Mouse (Mus musculus) kidney, postnatal 0 days (tissue): ENCODE results near the gene Trim3. TPM values are rescaled to one million over a fixed set of nuclear protein-coding genes. Genes with fewer than 3 reads are reported as not detected.

Experiments
- ATAC-seq: fragments of 200-750 bp; cut with Nextera tagmentation; replicated peaks from 2 replicates; pipeline ENCODE4 v1.8.0; 2017; ENCODE audit warnings: low read depth, moderate number of reproducible peaks, moderate TSS enrichment, moderate library complexity; ENCODE audit not compliant: low FRiP score
- DNase-seq: peaks from one replicate; pipeline ENCODE4 v3.0.0-alpha.2; 2016; ENCODE audit warnings: low spot score
- H3K27ac ChIP-seq: fragments of 300-500 bp; sonication (generic); 2 replicates; pipeline ENCODE4 v1.5.1; 2014; ENCODE audit warnings: mild to moderate bottlenecking
- H3K27me3 ChIP-seq: fragments of 300-500 bp; sonication (generic); 2 replicates; pipeline ENCODE4 v1.6.1; 2014; ENCODE audit warnings: low read length, mixed read lengths; ENCODE audit not compliant: insufficient read depth
- H3K36me3 ChIP-seq: fragments of 300-500 bp; sonication (generic); 2 replicates; pipeline ENCODE4 v1.6.1; 2014; ENCODE audit warnings: low read length, mixed read lengths; ENCODE audit not compliant: insufficient read depth
- H3K4me1 ChIP-seq: fragments of 300-500 bp; sonication (generic); replicated peaks from 2 replicates; pipeline ENCODE4 v1.6.1; 2014; ENCODE audit warnings: antibody characterized with exemption, low read length, mixed read lengths; ENCODE audit not compliant: insufficient read depth
- H3K4me2 ChIP-seq: fragments of 300-500 bp; sonication (generic); 2 replicates; pipeline ENCODE4 v1.6.1; 2014; ENCODE audit warnings: mild to moderate bottlenecking, low read length, moderate library complexity, mixed read lengths
- H3K4me3 ChIP-seq: fragments of 300-500 bp; sonication (generic); replicated peaks from 2 replicates; pipeline ENCODE4 v1.5.1; 2014; ENCODE audit warnings: low read depth, low read length
- H3K9ac ChIP-seq: fragments of 300-500 bp; sonication (generic); 2 replicates; pipeline ENCODE4 v1.6.1; 2014; ENCODE audit warnings: low read depth, low read length
- H3K9me3 ChIP-seq: fragments of 300-500 bp; sonication (generic); replicated peaks from 2 replicates; pipeline ENCODE4 v1.6.1; 2016; ENCODE audit warnings: low read length, inconsistent platforms, mixed read lengths
- CTCF ChIP-seq: IDR thresholded peaks from 2 replicates; pipeline ENCODE4 v1.5.1; 2016; ENCODE audit warnings: antibody characterized with exemption, low read depth, mild to moderate bottlenecking, moderate library complexity
- WGBS: fragments of 180-500 bp; shearing (Covaris S2); extraction: QIAGEN DNeasy Blood & Tissue Kit; methylation state at CpG from one replicate; pipeline ENCODE4 v1.1.7; 2014; 5-methylcytosine and 5-hydroxymethylcytosine counted together
- polyA plus RNA-seq: library from polyadenylated mRNA; unstranded; fragments of >200 nt; fragmentation: Nextera tagmentation; extraction: Ambion mirVana; gene quantifications from 2 replicates; pipeline ENCODE4 v1.2.1, GENCODE M21; 2015

Trim3 gene
- polyA plus RNA-seq, 1 experiment from 2014 or later = 24.8 TPM

DNA sequence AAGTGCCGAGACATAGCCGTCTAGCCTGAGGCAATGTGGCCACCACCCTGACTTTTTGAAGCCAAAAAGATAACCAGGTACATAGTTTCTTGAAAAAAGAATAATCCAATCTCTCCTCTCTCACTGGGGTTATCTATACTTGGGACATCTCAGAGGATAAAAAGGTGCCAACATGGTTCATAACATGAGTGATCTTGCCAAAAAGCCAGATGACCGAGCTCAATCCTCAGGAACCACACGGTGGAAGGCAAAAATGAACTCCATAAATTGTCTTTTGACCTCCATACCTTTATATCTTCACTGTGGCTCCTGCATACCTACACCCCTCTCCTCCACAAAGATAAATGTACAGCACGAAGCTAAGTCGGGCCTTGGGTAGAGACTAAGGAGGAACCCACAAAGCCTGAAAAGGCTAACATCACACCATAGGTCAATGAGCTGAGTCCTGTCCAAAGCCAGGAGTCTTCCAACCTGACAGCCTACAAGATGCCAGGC is 55.9 kb downstream of the Trim3 start:
- peaks cover 9% of the 10 kb centered on the region; the same call in 1 of the 2 replicates for H3K36me3 ChIP-seq
- no peak for TF ChIP-seq CTCF
- WGBS = 95% methylated on average over 6 of the region's 6 CpGs
- H3K9ac ChIP-seq = no peak overlapping the region
- no peak for ATAC-seq
- H3K4me1 ChIP-seq = no peaks in the 10 kb centered on the region
- no peak overlapping the region for H3K4me3 ChIP-seq
- no peaks in the 10 kb centered on the region for H3K27me3 ChIP-seq
- no peak overlapping the region for H3K4me2 ChIP-seq
- no peak for DNase-seq
- no peak overlapping the region for H3K27ac ChIP-seq
- H3K9me3 ChIP-seq = no peaks in the 10 kb centered on the region

DNA sequence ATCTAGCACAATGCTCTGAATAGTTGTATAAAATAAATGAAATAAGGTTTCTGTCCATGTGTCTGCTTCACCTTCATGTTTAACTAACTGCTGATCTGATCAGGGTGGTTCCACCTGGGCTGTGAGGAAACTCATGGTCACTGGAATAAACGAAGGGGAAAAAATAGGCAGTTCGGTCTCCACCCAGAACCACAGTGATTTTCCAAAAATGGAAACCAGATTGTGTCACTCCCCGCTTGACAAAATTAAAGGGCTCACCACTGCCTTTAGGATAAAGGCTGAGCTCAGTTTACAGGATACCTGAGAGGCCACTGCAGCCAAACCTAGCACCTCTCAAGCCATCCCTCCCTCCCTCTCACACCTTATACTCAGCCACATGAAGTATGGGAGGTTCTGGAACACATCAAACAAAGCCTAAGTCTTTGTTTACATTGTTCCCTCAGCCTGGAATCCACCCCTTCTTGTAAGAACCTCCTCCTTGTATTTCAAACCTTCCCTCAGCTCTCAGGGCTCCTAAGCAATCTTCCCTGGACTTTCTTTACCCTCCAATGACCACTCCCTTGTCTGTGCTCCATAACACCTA is 57.1 kb downstream of the Trim3 start:
- DNase-seq (no peak), ATAC-seq (no peak)
- Histone ChIP-seq H3K4me3 (no peak overlapping the region), H3K4me2 (no peak overlapping the region), H3K9me3 (no peaks in the 10 kb centered on the region), H3K36me3 (peaks cover 9% of the 10 kb centered on the region; the same call in 1 of the 2 replicates), H3K4me1 (no peaks in the 10 kb centered on the region), H3K9ac (no peak overlapping the region), H3K27ac (no peak overlapping the region), H3K27me3 (no peaks in the 10 kb centered on the region)
- TF ChIP-seq CTCF = no peak
- WGBS = 71% methylated on average over 3 of the region's 3 CpGs

DNA sequence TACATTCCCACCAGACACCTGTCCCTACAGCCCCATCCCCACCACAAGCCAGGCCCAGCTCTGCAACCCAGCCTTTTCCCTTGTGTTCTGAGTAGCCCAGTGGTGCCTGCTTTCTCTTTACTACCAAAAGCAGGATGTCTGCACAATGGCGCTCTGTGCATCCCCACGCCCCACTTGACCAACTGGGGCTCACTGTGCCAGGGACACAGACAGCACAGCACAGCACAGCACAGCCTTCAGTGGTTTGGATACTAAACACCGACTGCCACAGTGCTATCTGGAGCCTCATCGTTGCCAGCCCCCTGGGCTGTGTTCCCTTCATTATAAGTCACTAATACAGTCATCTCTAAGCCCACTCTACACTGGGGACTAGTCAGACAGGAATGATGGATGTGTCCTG is 58.8 kb downstream of the Trim3 start:
- H3K4me2 ChIP-seq = no peak overlapping the region
- WGBS = 87% methylated on average over 4 of the region's 4 CpGs
- DNase-seq (no peak), ATAC-seq (no peak)
- H3K36me3 ChIP-seq = peaks cover 9% of the 10 kb centered on the region; the same call in 1 of the 2 replicates
- H3K27ac ChIP-seq = no peak overlapping the region
- no peak overlapping the region for H3K9ac ChIP-seq
- H3K4me3 ChIP-seq = no peak overlapping the region
- H3K27me3 ChIP-seq = no peaks in the 10 kb centered on the region
- H3K9me3 ChIP-seq = no peaks in the 10 kb centered on the region
- no peaks in the 10 kb centered on the region for H3K4me1 ChIP-seq
- TF ChIP-seq CTCF = no peak

DNA sequence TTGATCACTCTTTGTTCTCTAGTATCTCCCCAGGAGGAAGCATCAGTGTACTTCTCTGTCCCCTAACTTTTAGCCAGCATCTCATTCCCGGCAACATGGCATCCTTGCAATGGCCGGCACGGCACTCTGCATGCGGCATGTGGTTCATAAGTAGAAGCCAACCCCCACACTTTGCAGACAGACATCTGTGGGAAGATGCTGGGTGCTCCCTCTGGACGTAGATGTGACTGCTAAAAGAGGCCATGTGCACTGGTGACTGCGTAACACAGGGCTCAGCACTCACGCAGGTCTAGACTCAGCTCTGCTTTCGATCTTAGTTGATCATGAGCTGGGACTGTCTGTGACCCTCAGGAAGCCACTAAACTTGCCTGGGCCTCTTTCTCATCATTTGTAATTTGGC is 60.4 kb downstream of the Trim3 start:
- peaks cover 9% of the 10 kb centered on the region; the same call in 1 of the 2 replicates for H3K36me3 ChIP-seq
- DNase-seq = no peak
- TF ChIP-seq CTCF = no peak
- ATAC-seq = no peak
- no peak overlapping the region for H3K9ac ChIP-seq
- H3K27ac ChIP-seq = no peak overlapping the region
- WGBS = 93% methylated on average over 8 of the region's 8 CpGs
- no peaks in the 10 kb centered on the region for H3K9me3 ChIP-seq
- H3K4me2 ChIP-seq = no peak overlapping the region
- H3K4me3 ChIP-seq = no peak overlapping the region
- no peaks in the 10 kb centered on the region for H3K27me3 ChIP-seq
- no peaks in the 10 kb centered on the region; the same call in 1 of the 2 replicates for H3K4me1 ChIP-seq

DNA sequence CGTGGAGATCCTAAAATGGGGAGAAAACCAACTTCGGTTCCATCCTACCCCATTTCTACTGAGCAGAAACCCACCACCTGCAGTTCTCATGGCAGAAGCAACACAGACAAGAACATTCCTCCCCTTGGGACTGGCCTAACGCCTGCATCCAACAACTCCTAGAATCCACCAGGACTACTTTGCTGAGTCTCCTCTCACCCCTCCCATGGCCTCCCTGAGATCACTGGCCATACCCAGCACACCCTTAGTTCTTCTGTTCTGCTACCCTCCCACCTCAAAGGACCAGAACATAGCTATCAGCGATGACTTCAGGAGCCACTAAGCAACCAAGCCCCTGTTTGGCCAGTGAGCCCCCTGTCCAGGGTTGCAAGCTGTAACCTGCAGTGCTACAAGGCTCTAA is 62.6 kb downstream of the Trim3 start:
- Histone ChIP-seq H3K36me3 (peaks cover 22% of the 10 kb centered on the region; the same call in 1 of the 2 replicates), H3K9me3 (no peaks in the 10 kb centered on the region), H3K27me3 (no peaks in the 10 kb centered on the region), H3K9ac (no peak overlapping the region), H3K4me2 (no peak overlapping the region), H3K4me1 (no peaks in the 10 kb centered on the region; the same call in 1 of the 2 replicates), H3K4me3 (no peak overlapping the region), H3K27ac (no peak overlapping the region)
- ATAC-seq (no peak), DNase-seq (no peak)
- no peak for TF ChIP-seq CTCF
- WGBS = 91% methylated on average over 4 of the region's 4 CpGs

DNA sequence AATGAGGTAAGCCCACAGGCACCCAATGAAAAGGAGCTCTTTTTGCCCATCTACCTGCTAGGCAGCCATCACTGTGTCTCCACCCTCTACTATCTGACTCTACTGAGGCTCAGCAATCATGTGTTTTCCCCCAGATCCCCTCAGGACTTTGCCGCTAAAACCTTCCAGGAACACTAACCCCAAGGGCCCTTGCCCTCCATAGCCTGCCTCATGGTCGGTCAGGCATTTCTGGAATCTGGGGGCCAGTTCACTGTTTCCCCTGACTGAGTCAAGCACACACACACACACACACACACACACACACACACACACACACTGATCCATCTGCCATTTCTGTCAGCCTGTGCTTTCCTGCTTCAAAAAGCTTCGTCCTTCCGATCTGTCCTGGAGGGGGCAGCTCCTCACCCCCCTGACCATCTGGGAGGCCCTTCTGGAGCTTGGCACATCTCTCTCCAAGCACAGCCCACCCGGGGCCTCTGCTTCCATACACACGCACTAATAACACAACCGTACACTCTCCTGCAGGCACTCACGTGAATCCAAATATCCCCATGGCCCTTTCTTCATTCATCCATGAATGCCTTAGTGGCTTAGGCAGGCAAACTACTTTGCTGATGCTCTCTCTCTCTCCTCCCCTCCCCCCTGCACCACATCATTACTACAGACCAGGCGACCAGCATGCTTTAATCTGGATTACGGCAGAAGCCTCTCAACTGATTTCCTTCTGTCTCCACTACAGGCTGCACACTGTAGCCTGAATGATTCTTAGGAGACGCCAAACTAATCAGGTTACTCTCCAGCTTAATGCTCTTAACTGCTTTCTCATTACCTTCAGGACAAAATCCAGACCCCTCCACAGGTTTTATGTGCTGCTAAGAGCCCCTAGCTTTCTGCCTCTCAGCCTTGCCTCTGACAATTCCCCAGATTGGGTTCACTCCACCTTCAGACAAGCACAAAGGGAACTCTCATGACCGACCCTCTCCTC is 63.6 kb downstream of the Trim3 start:
- WGBS = 38% methylated on average over 12 of the region's 12 CpGs
- Histone ChIP-seq H3K36me3 (peaks cover 27% of the 10 kb centered on the region), H3K27me3 (no peaks in the 10 kb centered on the region), H3K4me3 (no peak overlapping the region), H3K9me3 (no peaks in the 10 kb centered on the region), H3K27ac (no peak overlapping the region), H3K4me2 (no peak overlapping the region), H3K4me1 (no peaks in the 10 kb centered on the region; the same call in 1 of the 2 replicates), H3K9ac (no peak overlapping the region)
- peak; percentile 42 for ATAC-seq
- no peak for DNase-seq
- TF ChIP-seq CTCF = no peak
